ENCODE assay signal across 8 mouse cellular contexts in genomic region chr10:53595744-53596676, GRCm38 (mm10). TPM values are rescaled to one million over a fixed set of nuclear protein-coding genes. Genes with fewer than 3 reads are reported as not detected.
DNase-seq lines count a peak whose midpoint lies in the region; ATAC-seq and TF ChIP-seq lines count a peak whose summit lies in the region.

No protein-coding gene starts in this region.

- peak overlapping the region; percentile 62 for H3K9ac ChIP-seq in hindbrain, embryonic 11.5 days (ENCODE audit: low read depth, low read length)
- peak overlapping the region; percentile 41 for H3K9ac ChIP-seq in lung, postnatal 0 days (replicated peaks; ENCODE audit: low read depth)

- H3K4me1 ChIP-seq in megakaryocyte, embryonic 14.5 days: peaks cover 38% of the 10 kb centered on the region
- peaks cover 25% of the 10 kb centered on the region for H3K4me1 ChIP-seq in embryonic facial prominence, embryonic 10.5 days
- H3K4me1 ChIP-seq in hindbrain, embryonic 11.5 days (replicated peaks; ENCODE audit: control insufficient read depth, insufficient read depth, low read length): no peaks in the 10 kb centered on the region
- no peaks in the 10 kb centered on the region for H3K4me1 ChIP-seq in lung, postnatal 0 days (ENCODE audit: insufficient read depth, low read depth, low read length)

- peak overlapping the region; percentile 57 for H3K4me2 ChIP-seq in hindbrain, embryonic 11.5 days (replicated peaks; ENCODE audit: low read depth, low read length)
- peak overlapping the region; percentile 71 for H3K4me2 ChIP-seq in lung, postnatal 0 days (replicated peaks; ENCODE audit: low read depth, low read length)

- ATAC-seq in megakaryocyte, adult 5-6 weeks (ENCODE audit: poor library complexity, severe bottlenecking): no peak
- peak; percentile 95; the same call in 1 of the 2 replicates for ATAC-seq in hindbrain, embryonic 11.5 days (ENCODE audit: low FRiP score)
- ATAC-seq in lung, postnatal 0 days: peak; percentile 6

- TF ChIP-seq EP300 in lung, postnatal 0 days (IDR thresholded peaks at IDR 0.05): no peak

- H3K9me3 ChIP-seq in megakaryocyte, embryonic 14.5 days: no peaks in the 10 kb centered on the region
- H3K9me3 ChIP-seq in embryonic facial prominence, embryonic 10.5 days: no peaks in the 10 kb centered on the region
- H3K9me3 ChIP-seq in hindbrain, embryonic 11.5 days (ENCODE audit: control insufficient read depth, low read length): no peaks in the 10 kb centered on the region
- no peaks in the 10 kb centered on the region for H3K9me3 ChIP-seq in lung, postnatal 0 days (ENCODE audit: low read length)

- peak overlapping the region; percentile 98 for H3K4me3 ChIP-seq in megakaryocyte, embryonic 14.5 days (replicated peaks)
- peak overlapping the region; percentile 95 for H3K4me3 ChIP-seq in embryonic facial prominence, embryonic 10.5 days
- peak overlapping the region; percentile 46 for H3K4me3 ChIP-seq in hindbrain, embryonic 11.5 days (ENCODE audit: low read depth, low read length)
- peak overlapping the region; percentile 73 for H3K4me3 ChIP-seq in lung, postnatal 0 days (ENCODE audit: low read depth, low read length)

- no peaks in the 10 kb centered on the region for H3K27me3 ChIP-seq in megakaryocyte, embryonic 14.5 days (replicated peaks)
- H3K27me3 ChIP-seq in embryonic facial prominence, embryonic 10.5 days (replicated peaks; ENCODE audit: low read depth, poor library complexity, severe bottlenecking): no peaks in the 10 kb centered on the region
- H3K27me3 ChIP-seq in hindbrain, embryonic 11.5 days (ENCODE audit: control insufficient read depth, insufficient read depth, low read length): no peaks in the 10 kb centered on the region
- no peaks in the 10 kb centered on the region for H3K27me3 ChIP-seq in lung, postnatal 0 days (replicated peaks; ENCODE audit: insufficient read depth, low read length)

- peak; percentile 12 to 95 for DNase-seq in adrenal gland, adult (ENCODE audit: inconsistent age in 2 of 2, low spot score in 1 of 2)
- DNase-seq in adrenal gland, postnatal 25 days: no peak
- no peak for DNase-seq in embryonic facial prominence, embryonic 10.5 days (ENCODE audit: low spot score)
- DNase-seq in hindbrain, embryonic 11.5 days (ENCODE audit: low spot score): no peak
- DNase-seq in lung, postnatal 0 days (ENCODE audit: low spot score): peak; percentile 53
- peak; percentile 11 to 13 for DNase-seq in thymus, postnatal 10 days (ENCODE audit: low spot score in 2 of 2)

- peak overlapping the region; percentile 98 for H3K27ac ChIP-seq in embryonic facial prominence, embryonic 10.5 days (replicated peaks)
- peak overlapping the region; percentile 98; the same call in 1 of the 2 replicates for H3K27ac ChIP-seq in hindbrain, embryonic 11.5 days (ENCODE audit: low read depth, low read length)
- H3K27ac ChIP-seq in lung, postnatal 0 days (ENCODE audit: low read length): peak overlapping the region; percentile 89

- peaks cover 11% of the 10 kb centered on the region for H3K36me3 ChIP-seq in megakaryocyte, embryonic 14.5 days (replicated peaks; ENCODE audit: low read length)
- H3K36me3 ChIP-seq in embryonic facial prominence, embryonic 10.5 days (replicated peaks): peaks cover 17% of the 10 kb centered on the region
- H3K36me3 ChIP-seq in hindbrain, embryonic 11.5 days (ENCODE audit: control insufficient read depth, insufficient read depth, low read length): no peaks in the 10 kb centered on the region
- no peaks in the 10 kb centered on the region for H3K36me3 ChIP-seq in lung, postnatal 0 days (ENCODE audit: insufficient read depth, low read length)

- no peak for TF ChIP-seq CTCF in lung, postnatal 0 days (IDR thresholded peaks at IDR 0.05)

- WGBS in embryonic facial prominence, embryonic 10.5 days: 9% methylated on average over 27 of the region's 27 CpGs
- WGBS in hindbrain, embryonic 11.5 days: 13% methylated on average over 23 of the region's 27 CpGs
- 4% methylated on average over 24 of the region's 27 CpGs for WGBS in lung, postnatal 0 days

RNA-seq across cellular contexts. Expression of gene Asf1a, which starts 0.5 kb away (rescaled TPM):
- total RNA-seq in adrenal gland, postnatal 25 days (2021): 34.5 and 39.0 TPM in 2 replicates
- polyA plus RNA-seq in megakaryocyte, embryonic 14.5 days (2012; ENCODE audit: insufficient read depth, low replicate concordance): 6.5 and 9.0 TPM in 2 replicates
- total RNA-seq in megakaryocyte, adult 5-6 weeks (2015): 50.3 and 58.2 TPM in 2 replicates
- 25.2 and 35.4 TPM in 2 replicates for total RNA-seq in megakaryocyte, adult 5-6 weeks (2017)
- polyA plus RNA-seq in embryonic facial prominence, embryonic 10.5 days (2016; fragmentation: Nextera tagmentation; extraction: Ambion mirVana): 163 and 164 TPM in 2 replicates
- polyA plus RNA-seq in hindbrain, embryonic 11.5 days (2014; fragmentation: Nextera tagmentation; extraction: Ambion mirVana): 165 and 167 TPM in 2 replicates
- polyA plus RNA-seq in lung, postnatal 0 days (2015; fragmentation: Nextera tagmentation; extraction: Ambion mirVana): 65.9 and 75.2 TPM in 2 replicates

RNA-seq across cellular contexts. Expression of gene Mcm9, which starts 34.2 kb away (rescaled TPM):
- total RNA-seq in adrenal gland, postnatal 25 days (2021): 13.3 and 16.9 TPM in 2 replicates
- 0.47 and 1.8 TPM in 2 replicates for polyA plus RNA-seq in megakaryocyte, embryonic 14.5 days (2012; ENCODE audit: insufficient read depth, low replicate concordance)
- total RNA-seq in megakaryocyte, adult 5-6 weeks (2015): 17.7 and 20.0 TPM in 2 replicates
- total RNA-seq in megakaryocyte, adult 5-6 weeks (2017): 15.4 and 16.5 TPM in 2 replicates
- 13.5 and 14.1 TPM in 2 replicates for polyA plus RNA-seq in embryonic facial prominence, embryonic 10.5 days (2016; fragmentation: Nextera tagmentation; extraction: Ambion mirVana)
- 13.8 and 15.3 TPM in 2 replicates for polyA plus RNA-seq in hindbrain, embryonic 11.5 days (2014; fragmentation: Nextera tagmentation; extraction: Ambion mirVana)
- polyA plus RNA-seq in lung, postnatal 0 days (2015; fragmentation: Nextera tagmentation; extraction: Ambion mirVana): 4.4 and 4.5 TPM in 2 replicates

Comparison
In these comparisons a context has a peak if more than half of its experiments do, and no peak if none do; other contexts are left out.
1. DNase-seq: peak in adrenal gland, adult (2 of 2), lung, postnatal 0 days (single experiment) and thymus, postnatal 10 days (2 of 2); none in adrenal gland, postnatal 25 days (single experiment), embryonic facial prominence, embryonic 10.5 days (single experiment) and hindbrain, embryonic 11.5 days (single experiment).
2. H3K4me3 ChIP-seq: peak in every context shown above with its lines; median percentile 98 in megakaryocyte, embryonic 14.5 days; 95 in embryonic facial prominence, embryonic 10.5 days; 73 in lung, postnatal 0 days; 46 in hindbrain, embryonic 11.5 days.
3. Peak in every context shown above with its lines, with median percentiles within 50 percentile points of each other: H3K27ac ChIP-seq.